Mouse (Mus musculus): ENCODE results near the gene Erich2. TPM values are rescaled to one million over a fixed set of nuclear protein-coding genes. Genes with fewer than 3 reads are reported as not detected.
A peak's percentile ranks its signal among the peaks of the same experiment; 100 is the strongest.

The Erich2 gene
- total RNA-seq, 2 experiments from 2014 or later, result 0.72 to 1.1 TPM

GRCm38 (mm10) chr2:70562011-70562491 is 53.4 kb downstream of the Erich2 start:
- DNase-seq (ENCODE audit: low spot score in 2 of 2), result no peak

GRCm38 (mm10) chr2:70562611-70562980 is 54.0 kb downstream of the Erich2 start:
- no peak for DNase-seq (ENCODE audit: low spot score in 2 of 2)

- DNase-seq (ENCODE audit: low spot score in 2 of 2), result no peak
Observed at GRCm38 (mm10) chr2:70562981-70563671, 54.5 kb downstream of the Erich2 start.

GRCm38 (mm10) chr2:70563721-70564645 is 55.4 kb downstream of the Erich2 start:
- no peak for DNase-seq (ENCODE audit: low spot score in 2 of 2)

GRCm38 (mm10) chr2:70564646-70565315 is 56.2 kb downstream of the Erich2 start:
- DNase-seq (ENCODE audit: low spot score in 2 of 2), result no peak

- DNase-seq (ENCODE audit: low spot score in 2 of 2), result no peak
Observed at GRCm38 (mm10) chr2:70565651-70566602, 57.3 kb downstream of the Erich2 start.

GRCm38 (mm10) chr2:70566603-70566981 is 58.0 kb downstream of the Erich2 start:
- no peak for DNase-seq (ENCODE audit: low spot score in 2 of 2)

GRCm38 (mm10) chr2:70567071-70567681 is 58.6 kb downstream of the Erich2 start:
- DNase-seq (ENCODE audit: low spot score in 2 of 2), result peak in 1 of 2 experiments; percentile 68

- DNase-seq (ENCODE audit: low spot score in 2 of 2), result no peak
Observed at GRCm38 (mm10) chr2:70567682-70568077, 59.1 kb downstream of the Erich2 start.

GRCm38 (mm10) chr2:70568198-70568941 is 59.8 kb downstream of the Erich2 start:
- DNase-seq (ENCODE audit: low spot score in 2 of 2), result no peak

- DNase-seq (ENCODE audit: low spot score in 2 of 2), result no peak
Observed at GRCm38 (mm10) chr2:70571698-70572097, 63.1 kb downstream of the Erich2 start.

- DNase-seq (ENCODE audit: low spot score in 2 of 2), result no peak
Observed at GRCm38 (mm10) chr2:70572251-70572650, 63.6 kb downstream of the Erich2 start.

- no peak for DNase-seq (ENCODE audit: low spot score in 2 of 2)
Observed at GRCm38 (mm10) chr2:70573544-70574210, 65.1 kb downstream of the Erich2 start.

- DNase-seq (ENCODE audit: low spot score in 2 of 2), result peak in 1 of 2 experiments; percentile 72
Observed at GRCm38 (mm10) chr2:70588200-70588599, 79.6 kb downstream of the Erich2 start.

Data from layer of hippocampus, postnatal 14 days (tissue).